Mouse (Mus musculus): ENCODE results near the gene Gm11007.
"Not testable (repeated sequence)": the region's sequence is repeated elsewhere in the genome, so short reads cannot be mapped to it uniquely, and the experiment has no call there.

The Gm11007 gene

DNA sequence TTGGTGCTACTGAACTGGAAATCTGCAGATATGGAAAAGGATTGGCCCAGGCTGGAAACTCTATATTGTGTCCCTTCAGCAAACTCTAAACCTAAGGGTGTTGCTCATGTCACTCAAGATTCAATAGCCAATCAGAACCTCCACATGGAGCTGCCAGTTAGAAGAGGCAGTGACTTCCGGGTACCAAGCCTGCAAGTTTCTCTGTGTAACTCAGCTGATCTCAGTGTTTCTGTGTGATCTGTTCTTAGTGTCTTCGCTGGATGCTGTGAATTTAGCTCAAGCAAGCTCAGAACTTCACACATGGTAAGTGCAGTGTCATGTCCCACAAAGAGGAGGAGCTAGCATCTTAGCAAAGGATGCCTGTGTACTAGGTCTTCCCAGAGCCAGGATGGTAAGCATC is at the start of gene Gm11007:
Gene Gm11007, plus strand, starts transcription at position 301 of the 400 bp plus-strand sequence.
- DNase-seq (ENCODE audit: low spot score in 2 of 2): not testable (repeated sequence)

Data from spleen, postnatal 36 days (tissue).